Mouse (Mus musculus) right cerebral cortex, postnatal 4 days (tissue): ENCODE measurements at regions not wholly inside any gene's neighbourhood (a gene's known extent, or its start where the extent isn't known, plus 50 kb on each side); places are given as distances from the start of the nearest gene placed in this dataset.

ENCODE experiments used
- DNase-seq: peaks from one replicate; pipeline ENCODE4 v3.0.0-alpha.2; 2022

GRCm38 (mm10) chr12:110332616-110333154 lies 53.8 kb downstream of the Dio3 start:
- no peak for DNase-seq

DNA sequence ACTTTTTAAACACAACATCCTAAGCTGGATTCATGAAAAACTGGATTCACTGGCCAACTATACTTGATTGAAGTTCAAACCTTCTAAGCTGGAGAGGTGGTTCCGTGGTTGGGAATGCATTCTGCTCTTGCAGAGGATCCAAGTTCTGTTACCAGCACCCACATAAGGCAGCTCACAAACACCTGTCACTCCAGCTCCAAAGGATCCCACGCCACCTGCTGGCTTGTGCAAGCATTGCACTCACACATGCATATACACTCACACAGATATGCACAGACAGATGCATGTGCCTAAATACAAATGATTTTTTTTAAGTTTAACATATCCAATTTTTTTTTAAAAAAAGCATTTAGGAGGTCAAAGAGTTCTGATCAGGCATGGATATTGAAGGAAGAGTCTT lies 55.7 kb downstream of the Dio3 start:
- no peak for DNase-seq

- DNase-seq, result no peak
Measured at GRCm38 (mm10) chr12:110344280-110344827, 65.5 kb downstream of the Dio3 start.

GRCm38 (mm10) chr12:110349621-110350020 lies 70.8 kb downstream of the Dio3 start:
- DNase-seq, result no peak

- no peak for DNase-seq
Measured at GRCm38 (mm10) chr12:110355851-110356250, 77.0 kb downstream of the Dio3 start.

DNA sequence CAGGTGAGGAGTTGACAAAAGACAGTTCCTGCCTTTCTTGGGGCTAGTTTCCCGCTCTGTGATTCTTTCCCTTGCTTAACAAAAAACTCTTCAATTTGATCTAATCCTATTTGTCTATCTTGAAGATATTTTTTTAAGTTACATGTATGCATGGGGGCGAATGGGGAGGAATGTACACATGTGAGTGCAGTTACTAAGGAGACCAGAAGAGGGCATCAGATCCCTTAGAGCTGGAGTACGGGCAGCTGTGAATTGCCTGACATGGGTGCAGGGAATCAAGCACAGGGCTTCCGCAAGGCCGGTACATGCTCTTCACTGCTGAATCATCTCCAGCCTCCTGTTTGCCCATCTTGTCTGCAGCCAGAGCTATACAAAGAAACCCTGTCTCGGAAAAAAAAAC lies 79.8 kb upstream of the Ppp2r5c start:
- no peak for DNase-seq

- no peak for DNase-seq
Measured at GRCm38 (mm10) chr12:110367822-110368221, 79.1 kb upstream of the Ppp2r5c start.

DNA sequence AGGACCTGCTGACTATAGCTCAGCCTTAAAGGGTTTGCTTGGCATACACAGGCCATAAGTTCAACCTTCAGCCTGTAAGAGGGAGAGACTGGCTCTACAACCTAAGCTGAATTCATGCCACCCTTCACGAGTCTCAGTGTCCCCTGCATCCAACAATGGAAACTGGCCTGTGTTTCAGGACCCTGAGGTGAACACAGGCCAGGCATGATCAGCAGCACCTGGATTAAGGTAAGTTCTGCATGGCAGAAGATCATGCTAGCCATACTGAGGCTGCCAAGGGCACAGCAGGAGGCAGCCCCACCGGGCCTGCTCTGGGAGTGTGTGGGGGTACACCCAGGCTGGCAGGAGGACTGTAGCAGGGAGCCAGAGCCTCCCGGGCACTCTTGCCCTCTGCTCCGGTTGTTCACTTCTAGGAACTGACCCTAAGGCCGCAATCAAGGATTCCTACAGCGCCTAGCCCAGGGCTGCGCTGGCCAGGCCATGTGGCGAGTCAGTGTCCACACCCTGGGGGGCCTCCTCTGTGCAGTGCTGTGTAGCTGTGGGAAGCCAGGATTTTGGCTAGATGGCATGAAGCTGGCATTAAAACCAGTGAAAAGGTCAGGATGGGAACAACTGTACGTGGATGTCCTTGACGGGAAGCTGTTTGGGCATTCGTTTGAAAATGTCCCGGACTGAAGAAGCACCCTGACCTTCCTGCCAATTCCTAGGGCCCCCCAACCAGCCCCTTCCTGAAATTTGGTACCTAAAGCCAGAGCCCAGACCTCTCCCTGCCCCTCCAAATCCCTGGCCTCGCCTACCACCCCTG lies 74.8 kb upstream of the Ppp2r5c start:
- DNase-seq, result no peak

DNA sequence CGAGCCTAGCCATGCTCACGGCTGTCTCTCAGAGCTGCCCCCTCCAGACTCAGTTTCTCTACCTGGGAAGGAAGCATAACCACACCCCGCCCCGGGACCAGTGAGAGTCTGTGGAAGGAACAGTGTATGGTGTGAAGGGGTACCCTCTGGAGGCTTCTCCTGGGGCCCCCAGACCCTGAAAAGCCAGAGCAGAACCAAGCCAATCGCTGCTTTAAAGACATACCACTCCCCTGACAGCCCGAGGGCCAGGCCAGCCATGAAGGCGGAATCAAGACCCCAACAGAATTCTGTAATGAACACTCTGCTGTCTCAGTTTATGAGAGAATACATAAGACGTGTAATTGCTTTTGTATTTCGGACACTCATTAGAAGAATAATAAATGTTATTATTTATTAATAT lies 73.9 kb upstream of the Ppp2r5c start:
- DNase-seq, result no peak

DNA sequence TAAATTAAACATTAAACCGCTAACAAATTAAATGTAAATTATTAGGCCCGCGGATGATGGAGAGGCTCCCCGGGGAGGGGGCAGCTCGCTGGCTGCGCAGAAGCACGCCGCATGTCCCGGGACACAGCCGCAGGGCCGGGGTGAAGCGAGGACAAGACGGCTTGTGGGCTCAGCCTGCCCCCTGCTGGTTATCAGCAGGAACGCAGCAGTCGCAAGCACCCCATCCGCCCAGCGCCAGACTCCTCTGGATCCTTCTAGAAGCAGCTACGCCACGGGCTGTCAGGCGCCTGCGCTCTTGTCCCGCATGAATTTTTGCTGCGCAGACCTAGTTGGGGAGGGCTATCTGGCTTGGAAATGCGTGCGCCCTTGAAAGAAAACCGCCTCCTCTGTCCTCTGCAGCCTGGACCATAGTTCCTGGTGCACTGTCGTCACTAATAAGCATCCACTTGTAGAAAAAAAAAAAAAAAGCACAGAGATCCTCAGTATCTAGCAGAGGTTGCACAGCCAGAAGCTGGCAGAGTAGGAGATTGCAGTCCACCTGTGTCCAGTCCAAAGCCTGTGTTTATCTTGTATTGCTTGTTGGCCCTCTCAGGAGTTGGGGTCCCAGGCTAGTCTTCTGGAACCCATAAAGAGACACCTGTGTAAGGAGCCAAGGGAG lies 73.4 kb upstream of the Ppp2r5c start:
- peak; percentile 88 for DNase-seq

GRCm38 (mm10) chr12:110375139-110375538 lies 71.8 kb upstream of the Ppp2r5c start:
- DNase-seq, result no peak

DNA sequence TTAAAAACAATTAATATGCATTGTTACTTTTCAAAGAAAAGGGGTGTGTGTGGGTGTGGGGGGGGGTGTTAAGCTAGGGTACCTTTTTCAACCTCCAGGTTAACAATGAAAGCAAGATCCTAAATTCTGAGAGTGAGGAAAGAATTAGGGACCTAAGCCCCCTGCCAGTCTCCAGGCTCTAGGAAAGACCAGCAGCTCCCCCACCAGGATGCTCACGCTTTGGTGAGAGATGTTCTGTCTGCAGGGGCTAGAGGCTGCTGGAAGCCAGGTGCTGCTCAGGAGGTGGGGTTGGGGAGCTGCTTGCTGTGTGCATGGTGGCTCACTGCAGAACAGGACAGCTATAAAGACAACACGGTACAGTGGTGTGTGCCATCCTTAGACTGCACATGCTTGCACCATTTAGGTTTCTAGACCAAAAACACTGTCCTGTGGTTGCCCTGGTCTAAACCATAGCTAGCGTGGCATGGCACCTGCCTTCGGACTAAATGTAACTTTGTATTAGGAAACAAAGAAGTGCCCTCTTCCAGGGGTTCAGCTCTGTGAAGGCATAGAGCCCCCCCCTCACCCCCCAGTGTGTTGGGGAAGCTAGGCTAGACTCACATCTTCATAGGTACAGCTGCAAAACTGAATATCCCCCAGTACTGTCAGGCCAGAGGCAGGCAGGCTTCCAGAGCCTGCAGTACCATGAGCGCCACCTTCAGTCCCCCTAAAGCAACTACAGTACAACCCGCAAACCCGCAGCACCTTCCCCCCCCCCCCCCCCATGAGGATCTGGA lies 70.7 kb upstream of the Ppp2r5c start:
- peak; percentile 30 for DNase-seq

- no peak for DNase-seq
Measured at GRCm38 (mm10) chr12:110376838-110377150, 70.1 kb upstream of the Ppp2r5c start.

- DNase-seq, result no peak
Measured at GRCm38 (mm10) chr12:110377306-110377705, 69.6 kb upstream of the Ppp2r5c start.

DNA sequence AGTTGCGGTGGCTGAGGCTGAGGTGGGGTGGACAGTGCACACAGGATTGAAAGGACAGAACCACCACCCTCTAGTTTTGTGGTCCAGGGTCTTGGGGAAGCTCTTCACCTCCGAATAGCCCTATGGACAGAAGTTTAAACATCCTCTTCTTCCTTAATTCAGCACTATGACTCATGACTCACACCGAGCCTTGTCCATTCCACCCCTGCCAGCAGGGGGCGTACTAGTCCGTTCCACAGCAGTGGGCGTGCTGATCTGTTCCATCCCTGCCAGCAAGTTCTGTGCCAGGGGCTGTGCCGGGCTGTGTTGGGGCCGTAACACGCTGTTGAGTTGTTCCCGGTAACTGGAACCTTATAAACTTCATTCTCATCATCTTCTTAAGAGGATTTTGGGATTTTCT lies 69.2 kb upstream of the Ppp2r5c start:
- DNase-seq, result peak; percentile 50

DNA sequence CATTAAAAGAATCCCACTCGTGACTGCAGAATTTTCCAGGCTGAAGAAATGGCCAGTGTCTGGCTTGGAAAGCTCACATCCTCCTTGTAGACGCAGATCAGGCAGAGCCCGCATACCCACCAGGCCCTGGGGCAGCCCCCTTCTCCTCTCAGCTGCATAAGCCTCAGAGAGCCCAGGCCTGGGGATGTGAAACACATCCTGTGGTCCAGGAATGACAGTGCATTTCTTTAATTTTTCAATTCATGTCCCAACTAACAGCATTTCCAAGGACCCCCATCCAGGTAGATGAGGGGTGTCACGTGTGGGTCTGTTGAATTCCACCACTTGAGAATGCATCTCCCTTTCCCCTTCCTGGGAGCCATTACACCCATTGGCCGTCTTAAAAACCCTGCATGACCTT lies 68.6 kb upstream of the Ppp2r5c start:
- DNase-seq, result no peak

DNA sequence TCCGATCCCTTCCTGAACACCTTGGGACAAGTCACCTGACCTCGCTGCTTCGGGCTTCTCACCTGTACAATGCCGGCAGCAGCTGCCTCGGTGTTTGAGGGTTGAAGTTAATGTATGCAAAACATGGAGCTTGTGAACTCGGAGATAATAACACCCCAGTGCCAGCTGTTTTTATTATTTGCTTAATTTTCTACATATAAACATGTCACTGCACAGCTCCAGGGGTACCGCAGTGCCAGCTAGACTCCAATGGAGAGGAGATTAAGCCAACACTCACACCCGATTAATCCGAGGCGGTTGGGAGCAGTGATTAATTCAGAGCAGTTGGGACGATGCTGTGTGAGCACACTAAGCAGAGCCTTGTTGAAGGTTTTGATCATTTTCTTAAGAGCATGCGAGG lies 67.2 kb upstream of the Ppp2r5c start:
- DNase-seq, result no peak

- no peak for DNase-seq
Measured at GRCm38 (mm10) chr12:110380831-110381750, 65.8 kb upstream of the Ppp2r5c start.

DNA sequence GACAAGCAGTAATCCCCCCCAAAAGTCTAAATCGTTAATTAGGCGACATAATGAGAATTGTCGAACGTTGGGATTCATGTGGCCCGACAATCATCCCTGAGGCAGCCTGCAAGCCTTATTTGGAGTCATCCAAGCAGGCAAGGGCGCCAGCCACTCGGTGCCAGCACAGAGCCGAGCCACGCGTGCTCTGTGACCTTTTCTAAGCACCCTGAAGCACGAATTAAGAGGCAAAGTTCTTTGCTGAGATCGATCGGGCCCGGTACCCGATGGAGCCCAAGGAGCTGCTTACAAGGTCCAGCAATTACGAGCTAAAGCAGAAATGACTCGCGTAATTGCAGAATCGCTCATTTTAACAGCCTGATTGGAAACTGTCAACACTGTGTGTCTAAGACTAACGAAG lies 61.9 kb upstream of the Ppp2r5c start:
- no peak for DNase-seq

DNA sequence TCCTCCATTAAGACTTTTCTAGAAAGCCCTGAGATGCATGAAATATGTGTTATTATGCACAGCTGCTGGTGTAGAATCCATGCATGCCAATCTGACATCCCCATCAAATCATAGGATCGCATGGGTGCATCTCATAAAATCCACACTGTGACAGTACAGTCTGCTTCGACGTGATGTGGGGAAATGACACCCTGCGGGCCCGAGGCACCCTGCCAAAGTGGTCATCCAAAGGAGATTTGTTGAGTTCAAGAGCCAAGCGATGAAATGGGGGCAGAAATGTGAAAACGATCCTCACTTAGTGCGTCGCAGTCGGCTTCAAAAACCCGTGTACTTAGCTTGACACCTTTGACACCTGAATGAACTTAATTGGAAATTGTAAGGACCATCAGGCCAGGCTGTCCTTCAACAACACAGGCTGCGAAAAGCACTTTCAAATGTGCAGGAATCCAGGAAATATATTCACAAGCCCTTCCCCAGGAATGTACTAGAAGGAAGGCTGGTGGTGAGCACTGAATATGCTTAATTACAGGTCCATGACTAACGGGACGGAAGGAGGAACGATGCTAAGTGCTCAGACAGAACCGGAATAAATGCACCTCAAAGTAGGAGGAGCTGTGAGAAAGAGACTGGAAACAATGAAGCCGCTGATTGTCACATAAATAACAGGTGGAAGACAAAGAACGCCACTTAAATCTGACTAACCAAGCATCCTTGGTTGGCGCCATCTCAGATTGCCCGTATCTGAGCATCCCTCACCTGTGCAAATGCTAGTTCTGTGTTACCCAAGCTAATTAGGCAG lies 60.9 kb upstream of the Ppp2r5c start:
- DNase-seq, result no peak

DNA sequence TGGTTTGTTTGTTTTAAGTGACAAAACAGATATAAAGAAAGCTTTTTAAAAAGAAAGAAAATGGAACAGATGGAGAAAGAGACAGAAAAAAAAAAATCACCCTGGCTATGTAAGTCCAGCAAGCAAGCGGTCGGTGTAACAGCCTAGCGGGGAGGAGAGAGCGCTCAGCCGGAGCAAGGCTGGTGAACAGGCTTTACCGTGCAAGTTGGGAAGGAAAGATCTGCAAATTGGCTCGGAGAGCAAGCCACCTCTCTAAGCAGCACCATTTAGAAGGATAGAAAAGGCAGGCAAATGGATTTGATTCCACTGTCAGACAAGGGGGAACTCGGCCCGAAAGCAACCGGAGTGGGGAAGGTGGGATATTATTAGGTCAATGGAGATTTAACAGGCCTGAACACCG lies 59.9 kb upstream of the Ppp2r5c start:
- no peak for DNase-seq
